Mouse (Mus musculus) thymus, adult 2 months (tissue): ENCODE measurements around the gene Plekhs1.
"Not testable (repeated sequence)": the region's sequence is repeated elsewhere in the genome, so short reads cannot be mapped to it uniquely, and the experiment has no call there.

Experiments
- CTCF ChIP-seq: fragments of 200-500 bp; IDR thresholded peaks from 2 replicates; pipeline ENCODE4 v1.5.1; 2012; ENCODE audit warnings: mild to moderate bottlenecking, control low read depth, low read length, moderate library complexity, borderline replicate concordance; ENCODE audit not compliant: control insufficient read depth, poor library complexity, insufficient read depth; ENCODE audit errors: extremely low read depth
- POLR2A ChIP-seq: fragments of 200-500 bp; IDR thresholded peaks from 2 replicates; pipeline ENCODE4 v1.6.1; 2012; ENCODE audit warnings: mild to moderate bottlenecking, low read length, control low read depth, moderate library complexity; ENCODE audit not compliant: control insufficient read depth, poor library complexity, insufficient read depth; ENCODE audit errors: extremely low read depth

DNA sequence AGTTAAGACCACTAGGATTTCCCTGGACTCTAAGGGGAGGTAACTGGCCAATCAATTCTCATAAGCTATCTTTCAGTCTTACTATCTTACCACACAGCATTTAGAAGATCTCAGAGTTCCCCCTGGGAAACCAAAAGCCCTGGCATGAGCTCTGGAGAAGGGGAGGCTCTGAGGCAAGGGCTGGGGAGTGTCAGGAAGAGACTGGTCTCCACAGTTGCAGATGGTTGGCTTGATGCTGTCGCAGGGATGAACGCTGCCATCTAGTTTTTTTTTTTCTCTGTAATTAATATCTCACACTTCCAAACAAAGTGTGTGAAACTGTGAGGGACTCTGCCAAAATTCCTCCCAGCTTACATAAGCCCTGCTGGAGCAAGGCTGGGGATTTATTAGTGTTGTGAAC is 32.7 kb downstream of the Plekhs1 start:
- not testable (repeated sequence) for TF ChIP-seq CTCF, POLR2A
